Mouse (Mus musculus) cortical plate, adult 2 months (tissue): ENCODE measurements at regions not wholly inside any gene's neighbourhood (a gene's known extent, or its start where the extent isn't known, plus 50 kb on each side); places are given as distances from the start of the nearest gene placed in this dataset.

Experiments
- CTCF ChIP-seq: fragments of 200-500 bp; IDR thresholded peaks from 2 replicates; pipeline ENCODE4 v1.5.1; 2011; ENCODE audit warnings: mild to moderate bottlenecking, control low read depth, low read length; ENCODE audit not compliant: insufficient read depth; ENCODE audit errors: extremely low read depth
- POLR2A ChIP-seq: fragments of 200-500 bp; IDR thresholded peaks from 2 replicates; pipeline ENCODE4 v1.6.1; 2011; ENCODE audit warnings: mild to moderate bottlenecking, low read length, control low read depth; ENCODE audit not compliant: insufficient read depth; ENCODE audit errors: extremely low read depth

GRCm38 (mm10) chr1:89244598-89244997 is 174.4 kb downstream of the Sh3bp4 start:
- TF ChIP-seq POLR2A (no peak), CTCF (no peak)
